9 mouse cellular contexts compared by ENCODE assay signal in genomic region chr4:140245286-140246179, GRCm38 (mm10). TPM values are rescaled to one million over a fixed set of nuclear protein-coding genes. Genes with fewer than 3 reads are reported as not detected.
DNase-seq lines count a peak whose midpoint lies in the region; ATAC-seq and TF ChIP-seq lines count a peak whose summit lies in the region.
"Had no signal": no experiment of that assay in that cellular context is flagged by ENCODE, and none has a peak within 500 bp of the region (broad histone marks: within the 10 kb centered on the region; RNA-seq: fewer than 3 reads in every experiment).

No protein-coding gene starts in this region.

- peaks cover 83% of the 10 kb centered on the region for H3K4me1 ChIP-seq in forebrain, embryonic 10.5 days
- no peaks in the 10 kb centered on the region for H3K4me1 ChIP-seq in limb, embryonic 14.5 days (ENCODE audit: control insufficient read depth, insufficient read depth, low read length)
- H3K4me1 ChIP-seq: megakaryocyte, embryonic 14.5 days had no signal

- H3K4me2 ChIP-seq in limb, embryonic 14.5 days (replicated peaks; ENCODE audit: low read depth, low read length, severe bottlenecking) = peak overlapping the region; percentile 44; the same call in 1 of the 2 replicates

- TF ChIP-seq POLR2A in limb, embryonic 14.5 days (IDR thresholded peaks at IDR 0.05; ENCODE audit: borderline replicate concordance, extremely low read depth, insufficient read depth, insufficient read length) = no peak

- H3K4me3 ChIP-seq in forebrain, embryonic 10.5 days = peak overlapping the region; percentile 66
- H3K4me3 ChIP-seq in limb, embryonic 14.5 days (replicated peaks; ENCODE audit: low read length) = no peak overlapping the region
- H3K4me3 ChIP-seq: megakaryocyte, embryonic 14.5 days had no signal

- no peaks in the 10 kb centered on the region for H3K9me3 ChIP-seq in forebrain, embryonic 10.5 days
- H3K9me3 ChIP-seq in limb, embryonic 14.5 days (ENCODE audit: control insufficient read depth, low read length) = no peaks in the 10 kb centered on the region
- H3K9me3 ChIP-seq: megakaryocyte, embryonic 14.5 days had no signal

- DNase-seq in frontal cortex, postnatal 10 days (ENCODE audit: low spot score in 2 of 2) = no peak
- peak; percentile 81 for DNase-seq in ES-CJ7 (ENCODE audit: low read depth, low spot score)
- peak; percentile 32 for DNase-seq in forebrain, embryonic 10.5 days (ENCODE audit: extremely low spot score, low spot score)
- DNase-seq in limb, embryonic 14.5 days (ENCODE audit: low spot score) = no peak
- no peak for DNase-seq in ovary, postnatal 10 days (ENCODE audit: low spot score)
- DNase-seq in gastrocnemius, postnatal 4 days (ENCODE audit: low spot score in 2 of 2) = no peak

- peak overlapping the region; percentile 81 for H3K27ac ChIP-seq in forebrain, embryonic 10.5 days
- H3K27ac ChIP-seq in limb, embryonic 14.5 days (replicated peaks; ENCODE audit: low read depth, low read length) = no peak overlapping the region

- 4% methylated on average over 23 of the region's 23 CpGs for WGBS in forebrain, embryonic 10.5 days
- 3% methylated on average over 23 of the region's 23 CpGs for WGBS in limb, embryonic 14.5 days

- no peak overlapping the region for H3K9ac ChIP-seq in limb, embryonic 14.5 days (ENCODE audit: low read depth, low read length, severe bottlenecking)

- peaks cover 100% of the 10 kb centered on the region for H3K27me3 ChIP-seq in forebrain, embryonic 10.5 days (ENCODE audit: poor library complexity, severe bottlenecking)
- H3K27me3 ChIP-seq in limb, embryonic 14.5 days (ENCODE audit: control insufficient read depth, insufficient read depth, low read length) = peaks cover 85% of the 10 kb centered on the region

- 0 out of 2 replicates have a peak, but pooled peaks have one; percentile 12 for ATAC-seq in frontal cortex, adult (ENCODE audit: low TSS enrichment)
- no peak for ATAC-seq in limb, embryonic 14.5 days (ENCODE audit: low FRiP score, low read depth)
- no peak for ATAC-seq in inflammation-experienced regulatory T-cells, adult 6 months

- H3K36me3 ChIP-seq in forebrain, embryonic 10.5 days (replicated peaks) = no peaks in the 10 kb centered on the region
- no peaks in the 10 kb centered on the region for H3K36me3 ChIP-seq in limb, embryonic 14.5 days (ENCODE audit: control insufficient read depth, insufficient read depth, low read length)

RNA-seq across cellular contexts. Expression of gene Igsf21, which starts 1.1 kb away (rescaled TPM):
- 3.8 and 4.6 TPM in 2 replicates for polyA plus RNA-seq in forebrain, embryonic 10.5 days (2016; fragmentation: Nextera tagmentation; extraction: Ambion mirVana)
- polyA plus RNA-seq in limb, embryonic 14.5 days (2012; rRNA removed) = 0.26 and 0.55 TPM in 2 replicates
- polyA plus RNA-seq in limb, embryonic 14.5 days (2014; fragmentation: Nextera tagmentation; extraction: Ambion mirVana) = 0.45 and 0.65 TPM in 2 replicates
- not detected for polyA plus RNA-seq in inflammation-experienced regulatory T-cells, adult 6 months (2017; shearing (Covaris generic))
- total RNA-seq in gastrocnemius, postnatal 4 days (2021) = under 1 TPM in 1 of 2 experiments, not detected in 1; 0.18 TPM

Comparison
In these comparisons a context has a peak if more than half of its experiments do, and no peak if none do; other contexts are left out.
1. DNase-seq: peak in ES-CJ7 (single experiment) and forebrain, embryonic 10.5 days (single experiment); none in frontal cortex, postnatal 10 days (0 of 2), limb, embryonic 14.5 days (single experiment), ovary, postnatal 10 days (single experiment) and gastrocnemius, postnatal 4 days (0 of 2).